Mouse (Mus musculus): ENCODE data around the gene Pum2.

- TF ChIP-seq CTCF (IDR thresholded peaks at IDR 0.05; ENCODE audit: insufficient read depth, low read depth, low read length) (no peak), POLR2A (IDR thresholded peaks at IDR 0.05; ENCODE audit: insufficient read depth, low read depth, low read length) (no peak)
Observed at GRCm38 (mm10) chr12:8754116-8754515, 80.2 kb downstream of the Pum2 start.
